Mouse (Mus musculus): ENCODE measurements at regions not wholly inside any gene's neighbourhood (a gene's known extent, or its start where the extent isn't known, plus 50 kb on each side); places are given as distances from the start of the nearest gene placed in this dataset.
A peak's percentile ranks its signal among the peaks of the same experiment; 100 is the strongest.

DNA sequence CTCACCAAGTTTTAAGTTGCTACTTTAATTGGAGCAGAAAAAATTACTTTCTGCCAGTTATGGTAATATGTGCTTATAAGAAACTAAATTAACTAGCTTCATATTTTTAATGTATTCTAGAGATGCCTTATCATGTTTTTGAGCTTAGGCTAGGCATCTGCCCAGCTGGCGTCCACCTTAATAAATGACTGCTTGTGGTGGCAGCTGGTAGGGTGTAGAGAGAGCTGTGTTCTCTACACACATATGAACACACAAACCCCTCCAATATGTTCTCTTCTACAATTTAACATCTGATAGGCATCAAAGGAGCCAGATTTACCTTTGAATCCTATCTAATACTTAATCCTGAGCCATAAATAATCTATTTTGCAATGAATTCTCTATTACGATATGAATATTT, 173.4 kb downstream of the Gm4340 start:
- H3K9ac ChIP-seq, result no peak overlapping the region
- WGBS, result 85% methylated on average over 2 of the region's 2 CpGs
- ATAC-seq (ENCODE audit: low read depth), result no peak

DNA sequence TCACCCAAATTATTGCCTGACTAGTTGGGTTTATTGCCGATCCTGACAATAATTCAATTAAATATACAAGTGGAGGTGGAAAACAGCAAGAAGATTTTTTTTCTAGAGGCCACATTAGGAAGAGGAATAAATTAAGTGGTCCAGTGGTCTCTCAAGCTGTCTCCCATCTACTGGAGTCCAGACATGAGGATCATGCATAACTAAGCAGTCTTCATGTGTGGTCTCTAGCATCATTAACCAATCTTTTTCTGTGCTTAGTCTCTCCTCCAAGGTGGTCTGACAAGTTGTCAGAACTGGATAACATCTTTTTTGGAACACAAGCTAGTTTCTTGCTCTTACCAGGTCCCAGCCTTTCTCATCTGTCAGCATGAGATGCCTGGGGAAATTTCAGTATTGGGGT, 180.7 kb downstream of the Gm4340 start:
- H3K9ac ChIP-seq, result no peak overlapping the region

More for the DNA sequence above, 173.4 kb downstream of the Gm4340 start:
- H3K4me1 ChIP-seq (replicated peaks), result no peaks in the 10 kb centered on the region
- no peaks in the 10 kb centered on the region for H3K27me3 ChIP-seq
- no peaks in the 10 kb centered on the region for H3K9me3 ChIP-seq
- H3K27ac ChIP-seq (replicated peaks), result no peak overlapping the region
- no peak overlapping the region for H3K4me3 ChIP-seq
- no peak overlapping the region for H3K4me2 ChIP-seq
- no peaks in the 10 kb centered on the region for H3K36me3 ChIP-seq

DNA sequence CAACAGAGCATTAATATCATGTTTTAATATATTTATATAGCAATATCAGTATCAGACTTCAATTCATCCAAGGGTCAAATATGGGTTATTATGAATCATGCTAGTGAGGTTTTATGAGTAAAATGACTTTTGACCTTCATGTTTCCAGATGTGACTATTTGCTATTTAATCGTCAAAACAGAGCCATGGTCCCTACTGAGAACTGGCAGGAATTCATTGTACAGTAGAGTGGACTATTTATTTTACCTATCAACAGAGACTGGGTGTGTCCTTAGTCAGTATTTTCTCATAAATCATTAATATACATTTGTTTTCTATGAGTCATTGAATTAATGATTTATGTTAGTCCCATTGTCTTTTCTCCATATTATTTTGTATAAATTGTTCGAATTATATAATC, 194.4 kb downstream of the Gm4340 start:
- 65% methylated on average over 2 of the region's 2 CpGs for WGBS
- no peak overlapping the region for H3K9ac ChIP-seq
- H3K4me1 ChIP-seq (replicated peaks), result no peaks in the 10 kb centered on the region
- H3K36me3 ChIP-seq, result no peaks in the 10 kb centered on the region
- no peak overlapping the region for H3K27ac ChIP-seq (replicated peaks)
- H3K27me3 ChIP-seq, result no peaks in the 10 kb centered on the region
- no peak for ATAC-seq (ENCODE audit: low read depth)
- no peaks in the 10 kb centered on the region for H3K9me3 ChIP-seq
- no peak overlapping the region for H3K4me2 ChIP-seq
- H3K4me3 ChIP-seq, result no peak overlapping the region

More for the DNA sequence above, 180.7 kb downstream of the Gm4340 start:
- Histone ChIP-seq H3K27ac (replicated peaks) (no peak overlapping the region), H3K4me3 (no peak overlapping the region), H3K36me3 (no peaks in the 10 kb centered on the region), H3K9me3 (no peaks in the 10 kb centered on the region), H3K27me3 (no peaks in the 10 kb centered on the region), H3K4me1 (replicated peaks) (no peaks in the 10 kb centered on the region), H3K4me2 (no peak overlapping the region)
- no peak for ATAC-seq (ENCODE audit: low read depth)
- 77% methylated on average over 1 of the region's 1 CpGs for WGBS

- Histone ChIP-seq H3K4me3 (no peak overlapping the region), H3K9me3 (no peaks in the 10 kb centered on the region), H3K36me3 (no peaks in the 10 kb centered on the region), H3K27ac (replicated peaks) (no peak overlapping the region), H3K4me1 (replicated peaks) (no peaks in the 10 kb centered on the region), H3K9ac (no peak overlapping the region), H3K4me2 (no peak overlapping the region), H3K27me3 (no peaks in the 10 kb centered on the region)
- no peak for ATAC-seq (ENCODE audit: low read depth)
- 37% methylated on average over 1 of the region's 1 CpGs for WGBS
Observed at GRCm38 (mm10) chr10:104395711-104396110, 201.9 kb downstream of the Gm4340 start.

DNA sequence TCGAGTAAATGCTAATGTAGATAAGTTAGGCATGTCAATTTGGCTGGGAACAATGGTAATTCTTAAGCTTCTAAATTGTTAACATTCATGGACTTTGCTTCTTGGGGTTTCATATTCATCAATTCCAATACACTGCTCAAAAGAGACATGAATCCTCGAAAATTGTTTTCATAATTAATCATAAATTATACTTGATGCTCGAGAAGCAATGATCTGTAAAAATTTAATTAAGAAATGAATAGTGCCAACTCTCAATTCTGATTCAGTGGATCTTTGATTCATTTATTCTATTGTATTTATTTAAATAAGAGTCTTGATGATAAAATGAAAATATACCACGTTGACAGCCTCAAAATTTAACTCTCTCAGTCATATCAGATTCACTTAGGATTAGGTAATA, 214.9 kb downstream of the Gm4340 start:
- no peak overlapping the region for H3K4me2 ChIP-seq
- H3K9ac ChIP-seq, result no peak overlapping the region
- WGBS, result 66% methylated on average over 4 of the region's 4 CpGs
- no peaks in the 10 kb centered on the region for H3K36me3 ChIP-seq
- no peak overlapping the region for H3K4me3 ChIP-seq
- no peaks in the 10 kb centered on the region for H3K4me1 ChIP-seq (replicated peaks)
- H3K9me3 ChIP-seq, result no peaks in the 10 kb centered on the region
- ATAC-seq (ENCODE audit: low read depth), result no peak
- no peaks in the 10 kb centered on the region for H3K27me3 ChIP-seq
- no peak overlapping the region for H3K27ac ChIP-seq (replicated peaks)

GRCm38 (mm10) chr10:104422541-104422940, 228.7 kb downstream of the Gm4340 start:
- H3K9me3 ChIP-seq, result peaks cover 10% of the 10 kb centered on the region; the same call in 1 of the 2 replicates
- H3K27me3 ChIP-seq, result no peaks in the 10 kb centered on the region
- H3K4me2 ChIP-seq, result no peak overlapping the region
- ATAC-seq (ENCODE audit: low read depth), result no peak
- H3K27ac ChIP-seq (replicated peaks), result no peak overlapping the region
- no peak overlapping the region for H3K9ac ChIP-seq
- no peaks in the 10 kb centered on the region for H3K4me1 ChIP-seq (replicated peaks)
- no peaks in the 10 kb centered on the region for H3K36me3 ChIP-seq
- H3K4me3 ChIP-seq, result no peak overlapping the region

- H3K4me3 ChIP-seq, result no peak overlapping the region
- H3K9ac ChIP-seq, result no peak overlapping the region
- WGBS, result 85% methylated on average over 4 of the region's 4 CpGs
Observed at GRCm38 (mm10) chr10:104423161-104423560, 229.3 kb downstream of the Gm4340 start.

DNA sequence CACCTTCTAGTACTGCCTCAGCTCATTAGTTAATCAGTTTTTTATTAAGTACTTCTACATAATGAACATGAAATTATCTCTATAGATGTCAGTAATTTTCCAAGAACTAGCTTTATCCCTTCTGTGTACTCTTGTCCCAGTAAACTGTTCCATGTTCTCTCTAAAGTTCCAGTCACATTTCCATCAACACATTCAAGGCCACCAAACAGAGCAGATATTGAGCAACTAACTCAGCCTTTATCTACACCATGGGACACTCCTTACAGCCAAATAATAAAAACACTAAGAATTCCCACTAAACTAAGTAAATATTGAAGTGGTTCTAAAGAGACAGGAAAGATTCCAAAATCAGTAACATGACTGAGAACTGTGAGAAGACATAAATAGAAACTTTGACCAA, 229.9 kb downstream of the Gm4340 start:
- H3K36me3 ChIP-seq, result no peaks in the 10 kb centered on the region
- H3K27me3 ChIP-seq, result no peaks in the 10 kb centered on the region
- no peak overlapping the region for H3K4me3 ChIP-seq
- no peak overlapping the region for H3K4me2 ChIP-seq
- no peaks in the 10 kb centered on the region for H3K4me1 ChIP-seq (replicated peaks)
- no peak for ATAC-seq (ENCODE audit: low read depth)
- H3K9ac ChIP-seq, result no peak overlapping the region
- H3K27ac ChIP-seq (replicated peaks), result no peak overlapping the region
- peaks cover 10% of the 10 kb centered on the region; the same call in 1 of the 2 replicates for H3K9me3 ChIP-seq

More at GRCm38 (mm10) chr10:104423161-104423560, 229.3 kb downstream of the Gm4340 start:
- Histone ChIP-seq H3K4me2 (no peak overlapping the region), H3K27ac (replicated peaks) (no peak overlapping the region), H3K9me3 (peaks cover 10% of the 10 kb centered on the region; the same call in 1 of the 2 replicates), H3K27me3 (no peaks in the 10 kb centered on the region), H3K36me3 (no peaks in the 10 kb centered on the region), H3K4me1 (replicated peaks) (no peaks in the 10 kb centered on the region)
- ATAC-seq (ENCODE audit: low read depth), result no peak

GRCm38 (mm10) chr10:104444926-104445325, 251.1 kb downstream of the Gm4340 start:
- H3K4me3 ChIP-seq, result no peak overlapping the region
- H3K27ac ChIP-seq (replicated peaks), result no peak overlapping the region
- no peak for ATAC-seq (ENCODE audit: low read depth)
- H3K36me3 ChIP-seq, result no peaks in the 10 kb centered on the region
- no peaks in the 10 kb centered on the region for H3K4me1 ChIP-seq (replicated peaks)
- H3K9me3 ChIP-seq, result no peaks in the 10 kb centered on the region
- H3K4me2 ChIP-seq, result no peak overlapping the region
- no peaks in the 10 kb centered on the region for H3K27me3 ChIP-seq
- no peak overlapping the region for H3K9ac ChIP-seq
- WGBS, result 75% methylated on average over 4 of the region's 4 CpGs

DNA sequence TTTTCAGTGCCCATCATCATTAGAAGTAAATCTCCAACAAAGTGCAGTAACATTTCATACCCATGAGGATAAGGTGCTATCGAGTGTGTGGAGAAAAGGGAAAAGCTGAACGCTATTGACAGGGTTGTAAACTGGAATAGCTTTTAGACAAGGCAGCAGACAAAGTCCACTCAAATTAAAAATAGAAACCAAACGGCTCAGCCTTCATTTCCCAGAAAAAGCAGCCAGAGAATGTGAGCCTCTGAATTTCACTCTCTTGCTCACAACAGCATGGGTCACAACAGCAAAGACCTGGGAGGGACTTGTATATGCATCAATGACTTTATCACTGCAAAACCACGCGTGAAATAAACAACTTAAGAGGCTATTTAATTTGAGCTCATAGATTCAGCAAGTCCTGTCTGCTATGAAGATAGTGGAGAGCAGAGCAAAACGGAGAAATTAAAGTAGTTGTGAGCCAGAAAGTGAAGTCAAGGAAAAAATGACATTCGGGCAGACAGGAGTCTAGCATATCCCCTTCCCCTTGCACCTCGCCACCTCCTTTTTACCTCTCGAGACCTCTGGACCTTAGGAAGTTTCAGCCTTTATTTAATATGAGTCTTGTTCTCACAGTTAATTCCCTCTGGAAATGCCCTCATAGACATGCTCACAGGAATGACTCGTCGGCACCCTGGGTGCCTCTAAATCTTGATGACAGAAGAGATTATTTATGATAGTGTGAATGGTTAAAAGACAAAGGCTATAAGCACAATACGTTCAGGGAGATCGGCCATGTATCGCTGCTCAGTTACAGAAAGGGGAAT, 261.9 kb downstream of the Gm4340 start:
- peak overlapping the region; percentile 56 for H3K4me2 ChIP-seq
- peak; percentile 67 for ATAC-seq (ENCODE audit: low read depth)
- peak overlapping the region; percentile 35 for H3K4me3 ChIP-seq
- H3K27me3 ChIP-seq, result no peaks in the 10 kb centered on the region
- H3K4me1 ChIP-seq (replicated peaks), result peaks cover 7% of the 10 kb centered on the region
- peak overlapping the region; percentile 62 for H3K9ac ChIP-seq
- no peaks in the 10 kb centered on the region for H3K9me3 ChIP-seq
- H3K36me3 ChIP-seq, result no peaks in the 10 kb centered on the region
- WGBS, result 21% methylated on average over 14 of the region's 14 CpGs
- peak overlapping the region; percentile 65 for H3K27ac ChIP-seq (replicated peaks)

GRCm38 (mm10) chr10:104456352-104456725, 262.5 kb downstream of the Gm4340 start:
- Histone ChIP-seq H3K4me1 (replicated peaks) (peaks cover 7% of the 10 kb centered on the region), H3K27ac (replicated peaks) (peak overlapping the region; percentile 65), H3K36me3 (no peaks in the 10 kb centered on the region), H3K9ac (peak overlapping the region; percentile 62), H3K4me2 (peak overlapping the region; percentile 56), H3K27me3 (no peaks in the 10 kb centered on the region), H3K9me3 (no peaks in the 10 kb centered on the region), H3K4me3 (peak overlapping the region; percentile 35)
- 19% methylated on average over 5 of the region's 5 CpGs for WGBS
- no peak for ATAC-seq (ENCODE audit: low read depth)

DNA sequence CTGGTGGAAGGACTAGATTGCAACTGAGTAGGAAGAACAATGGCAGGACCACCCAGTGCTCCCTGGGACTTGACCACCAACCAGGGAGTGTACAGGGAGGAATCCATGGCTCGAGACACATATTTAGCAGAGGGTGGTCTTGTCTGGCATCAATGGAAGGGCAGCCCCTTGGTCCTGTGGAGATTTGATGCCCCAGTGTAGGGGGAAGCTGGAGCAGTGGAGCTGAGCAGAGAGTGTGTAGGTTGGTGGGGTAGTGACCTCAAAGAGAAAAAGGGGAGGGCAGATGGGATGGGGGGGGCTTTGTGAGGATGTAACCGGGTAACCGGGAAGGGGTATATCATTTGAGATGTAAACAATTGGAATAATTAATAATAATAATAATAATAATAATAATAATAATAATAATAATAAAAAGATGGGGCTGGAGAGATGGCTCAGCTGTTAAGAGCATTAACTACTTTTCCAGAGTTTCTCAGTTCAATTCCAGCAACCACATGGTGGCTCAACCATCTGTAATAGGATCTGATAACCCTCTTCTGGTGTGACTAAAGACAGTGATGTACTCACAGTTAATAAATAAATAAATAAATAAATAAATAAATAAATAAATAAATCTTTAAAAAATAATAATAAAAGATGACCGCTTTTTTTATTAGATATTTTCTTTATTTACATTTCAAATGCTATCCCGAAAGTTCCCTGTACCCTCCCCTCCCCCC, 292.5 kb downstream of the Gm4340 start:
- WGBS, result 89% methylated on average over 5 of the region's 5 CpGs
- no peak for ATAC-seq (ENCODE audit: low read depth)
- Histone ChIP-seq H3K4me2 (no peak overlapping the region), H3K9me3 (no peaks in the 10 kb centered on the region), H3K27ac (replicated peaks) (no peak overlapping the region), H3K4me3 (no peak overlapping the region), H3K36me3 (no peaks in the 10 kb centered on the region), H3K27me3 (no peaks in the 10 kb centered on the region), H3K4me1 (replicated peaks) (no peaks in the 10 kb centered on the region), H3K9ac (no peak overlapping the region)
